Mouse (Mus musculus): ENCODE results near the gene Fam184a. TPM values are rescaled to one million over a fixed set of nuclear protein-coding genes. Genes with fewer than 3 reads are reported as not detected.
"Not testable (repeated sequence)": the region's sequence is repeated elsewhere in the genome, so short reads cannot be mapped to it uniquely, and the experiment has no call there.

The Fam184a gene
- polyA plus RNA-seq, 1 experiment from 2014 or later: 1.9 TPM

DNA sequence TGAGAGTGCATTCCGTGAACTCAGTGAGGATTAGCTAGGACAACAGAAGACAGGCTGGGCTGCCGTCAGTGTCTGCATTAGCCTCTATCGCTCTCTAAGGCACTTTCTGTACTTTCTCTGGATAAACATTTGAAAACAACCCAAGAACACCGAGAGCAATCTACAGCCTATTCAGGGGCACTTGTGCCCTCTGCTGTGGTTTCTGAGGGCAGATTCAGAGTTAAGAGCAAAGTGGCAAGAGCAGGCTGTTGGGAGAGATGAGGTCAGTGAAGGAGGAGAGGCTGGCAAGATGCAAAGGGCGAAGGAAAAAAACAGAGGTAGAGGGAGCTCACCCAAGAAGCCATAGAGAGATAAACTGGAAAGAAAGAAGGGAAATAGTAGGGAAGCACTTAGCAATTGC lies 67.7 kb downstream of the Fam184a start:
- no peak overlapping the region for H3K4me2 ChIP-seq
- H3K27me3 ChIP-seq (replicated peaks; ENCODE audit: control insufficient read depth, insufficient read depth, low read length): no peaks in the 10 kb centered on the region
- 76% methylated on average over 5 of the region's 5 CpGs for whole genome bisulfite sequencing
- H3K27ac ChIP-seq (ENCODE audit: low read depth, low read length): no peak overlapping the region
- no peak overlapping the region for H3K4me3 ChIP-seq (ENCODE audit: low read depth, low read length)
- no peak overlapping the region for H3K9ac ChIP-seq (ENCODE audit: low read depth, low read length)
- H3K9me3 ChIP-seq (ENCODE audit: control insufficient read depth, low read length): no peaks in the 10 kb centered on the region
- no peaks in the 10 kb centered on the region for H3K36me3 ChIP-seq (ENCODE audit: control insufficient read depth, insufficient read depth, low read length)
- DNase-seq (ENCODE audit: low spot score) (no peak), ATAC-seq (replicated peaks; ENCODE audit: low FRiP score) (no peak)
- H3K4me1 ChIP-seq (replicated peaks; ENCODE audit: control insufficient read depth, insufficient read depth, low read length): no peaks in the 10 kb centered on the region

DNA sequence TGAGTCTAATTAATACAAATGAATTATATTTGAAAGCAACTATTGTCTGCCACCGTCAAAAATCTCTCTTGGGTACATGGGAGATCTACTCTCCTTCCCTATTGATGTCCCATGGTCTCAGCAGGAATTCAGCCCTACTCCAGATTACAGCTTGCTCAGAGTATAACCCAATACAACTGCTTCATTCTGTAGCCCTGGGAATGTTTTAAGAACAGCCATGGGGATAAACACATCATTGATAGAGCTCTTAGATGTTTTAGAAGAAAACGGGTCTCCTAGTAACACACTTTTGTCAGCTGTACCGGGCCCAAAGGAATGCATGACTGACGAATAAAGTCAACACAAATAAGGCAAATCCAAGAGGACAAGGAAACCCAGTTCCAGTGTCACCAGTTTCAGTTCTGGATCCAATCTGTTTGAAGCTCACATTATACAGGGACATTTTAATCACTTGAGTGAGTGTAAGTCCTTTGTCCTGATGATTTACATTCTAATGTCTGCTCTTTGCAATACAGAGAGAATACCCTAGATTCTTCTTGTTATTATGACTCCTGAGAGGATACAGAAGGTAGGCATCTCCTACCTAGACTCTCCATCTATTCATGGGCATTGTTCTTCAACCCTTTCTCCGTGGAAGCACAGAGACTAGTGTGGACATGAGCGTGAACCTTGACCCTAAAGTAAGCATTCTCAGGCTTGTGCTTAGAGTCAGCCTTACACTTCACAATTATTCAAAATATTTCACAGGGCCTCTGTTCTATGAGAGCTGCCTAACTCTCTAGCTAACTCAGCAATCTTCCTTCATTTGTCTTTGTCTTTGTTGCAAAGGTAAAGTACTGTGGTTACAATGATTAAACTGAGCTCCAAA lies 71.0 kb downstream of the Fam184a start:
- DNase-seq (ENCODE audit: low spot score): no peak
- WGBS: 80% methylated on average over 6 of the region's 6 CpGs
- no peak overlapping the region for H3K4me2 ChIP-seq

GRCm38 (mm10) chr10:53661788-53662187 lies 89.1 kb downstream of the Fam184a start:
- DNase-seq (ENCODE audit: low spot score): no peak
- Histone ChIP-seq H3K27ac (ENCODE audit: low read depth, low read length) (no peak overlapping the region), H3K4me1 (replicated peaks; ENCODE audit: control insufficient read depth, insufficient read depth, low read length) (no peaks in the 10 kb centered on the region), H3K4me3 (ENCODE audit: low read depth, low read length) (no peak overlapping the region), H3K27me3 (replicated peaks; ENCODE audit: control insufficient read depth, insufficient read depth, low read length) (no peaks in the 10 kb centered on the region), H3K36me3 (ENCODE audit: control insufficient read depth, insufficient read depth, low read length) (no peaks in the 10 kb centered on the region), H3K9ac (ENCODE audit: low read depth, low read length) (no peak overlapping the region), H3K4me2 (no peak overlapping the region), H3K9me3 (ENCODE audit: control insufficient read depth, low read length) (no peaks in the 10 kb centered on the region)
- WGBS: 85% methylated on average over 4 of the region's 4 CpGs
- no peak for ATAC-seq (replicated peaks; ENCODE audit: low FRiP score)

More for the DNA sequence above, 71.0 kb downstream of the Fam184a start:
- no peaks in the 10 kb centered on the region for H3K36me3 ChIP-seq (ENCODE audit: control insufficient read depth, insufficient read depth, low read length)
- H3K27me3 ChIP-seq (replicated peaks; ENCODE audit: control insufficient read depth, insufficient read depth, low read length): no peaks in the 10 kb centered on the region
- H3K9ac ChIP-seq (ENCODE audit: low read depth, low read length): no peak overlapping the region
- no peak overlapping the region for H3K27ac ChIP-seq (ENCODE audit: low read depth, low read length)
- no peaks in the 10 kb centered on the region for H3K9me3 ChIP-seq (ENCODE audit: control insufficient read depth, low read length)
- ATAC-seq (replicated peaks; ENCODE audit: low FRiP score): no peak
- no peak overlapping the region for H3K4me3 ChIP-seq (ENCODE audit: low read depth, low read length)
- H3K4me1 ChIP-seq (replicated peaks; ENCODE audit: control insufficient read depth, insufficient read depth, low read length): no peaks in the 10 kb centered on the region

DNA sequence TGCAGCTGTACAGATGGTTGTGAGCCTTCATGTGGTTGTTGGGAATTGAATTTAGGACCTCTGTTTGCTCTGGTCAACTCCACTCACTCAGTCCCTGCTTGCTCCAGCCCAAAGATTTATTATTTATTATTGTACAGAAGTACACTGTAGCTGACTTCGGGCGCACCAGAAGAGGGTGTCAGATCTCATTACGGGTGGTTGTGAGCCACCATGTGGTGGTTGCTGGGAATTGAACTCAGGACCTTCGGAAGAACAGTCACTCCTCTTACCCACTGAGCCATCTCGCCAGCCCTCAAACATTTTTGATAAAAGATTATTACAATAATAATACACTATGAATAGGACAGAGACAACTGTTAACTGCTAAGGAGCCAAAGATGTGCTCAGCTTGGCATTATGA lies 96.7 kb downstream of the Fam184a start:
- not testable (repeated sequence) for H3K36me3 ChIP-seq (ENCODE audit: control insufficient read depth, insufficient read depth, low read length); H3K9me3 ChIP-seq (ENCODE audit: control insufficient read depth, low read length); H3K9ac ChIP-seq (ENCODE audit: low read depth, low read length); H3K27me3 ChIP-seq (replicated peaks; ENCODE audit: control insufficient read depth, insufficient read depth, low read length); H3K4me3 ChIP-seq (ENCODE audit: low read depth, low read length); DNase-seq (ENCODE audit: low spot score); ATAC-seq (replicated peaks; ENCODE audit: low FRiP score); H3K4me2 ChIP-seq; H3K27ac ChIP-seq (ENCODE audit: low read depth, low read length); H3K4me1 ChIP-seq (replicated peaks; ENCODE audit: control insufficient read depth, insufficient read depth, low read length)
- 64% methylated on average over 5 of the region's 5 CpGs for WGBS

- no peaks in the 10 kb centered on the region for H3K36me3 ChIP-seq (ENCODE audit: control insufficient read depth, insufficient read depth, low read length)
Measured at GRCm38 (mm10) chr10:53650683-53651082, 100.2 kb downstream of the Fam184a start.

GRCm38 (mm10) chr10:53641507-53641906 lies 109.4 kb downstream of the Fam184a start:
- Histone ChIP-seq H3K4me3 (ENCODE audit: low read depth, low read length) (no peak overlapping the region), H3K36me3 (ENCODE audit: control insufficient read depth, insufficient read depth, low read length) (no peaks in the 10 kb centered on the region), H3K9me3 (ENCODE audit: control insufficient read depth, low read length) (no peaks in the 10 kb centered on the region), H3K4me1 (replicated peaks; ENCODE audit: control insufficient read depth, insufficient read depth, low read length) (no peaks in the 10 kb centered on the region), H3K9ac (ENCODE audit: low read depth, low read length) (no peak overlapping the region), H3K27ac (ENCODE audit: low read depth, low read length) (no peak overlapping the region), H3K27me3 (replicated peaks; ENCODE audit: control insufficient read depth, insufficient read depth, low read length) (no peaks in the 10 kb centered on the region), H3K4me2 (no peak overlapping the region)
- DNase-seq (ENCODE audit: low spot score) (no peak), ATAC-seq (replicated peaks; ENCODE audit: low FRiP score) (no peak)

More at GRCm38 (mm10) chr10:53650683-53651082, 100.2 kb downstream of the Fam184a start:
- H3K4me3 ChIP-seq (ENCODE audit: low read depth, low read length): no peak overlapping the region
- no peaks in the 10 kb centered on the region for H3K27me3 ChIP-seq (replicated peaks; ENCODE audit: control insufficient read depth, insufficient read depth, low read length)
- no peak for ATAC-seq (replicated peaks; ENCODE audit: low FRiP score)
- no peaks in the 10 kb centered on the region for H3K9me3 ChIP-seq (ENCODE audit: control insufficient read depth, low read length)
- H3K4me2 ChIP-seq: no peak overlapping the region
- DNase-seq (ENCODE audit: low spot score): no peak
- no peaks in the 10 kb centered on the region for H3K4me1 ChIP-seq (replicated peaks; ENCODE audit: control insufficient read depth, insufficient read depth, low read length)
- no peak overlapping the region for H3K27ac ChIP-seq (ENCODE audit: low read depth, low read length)
- WGBS: 78% methylated on average over 2 of the region's 2 CpGs
- no peak overlapping the region for H3K9ac ChIP-seq (ENCODE audit: low read depth, low read length)

DNA sequence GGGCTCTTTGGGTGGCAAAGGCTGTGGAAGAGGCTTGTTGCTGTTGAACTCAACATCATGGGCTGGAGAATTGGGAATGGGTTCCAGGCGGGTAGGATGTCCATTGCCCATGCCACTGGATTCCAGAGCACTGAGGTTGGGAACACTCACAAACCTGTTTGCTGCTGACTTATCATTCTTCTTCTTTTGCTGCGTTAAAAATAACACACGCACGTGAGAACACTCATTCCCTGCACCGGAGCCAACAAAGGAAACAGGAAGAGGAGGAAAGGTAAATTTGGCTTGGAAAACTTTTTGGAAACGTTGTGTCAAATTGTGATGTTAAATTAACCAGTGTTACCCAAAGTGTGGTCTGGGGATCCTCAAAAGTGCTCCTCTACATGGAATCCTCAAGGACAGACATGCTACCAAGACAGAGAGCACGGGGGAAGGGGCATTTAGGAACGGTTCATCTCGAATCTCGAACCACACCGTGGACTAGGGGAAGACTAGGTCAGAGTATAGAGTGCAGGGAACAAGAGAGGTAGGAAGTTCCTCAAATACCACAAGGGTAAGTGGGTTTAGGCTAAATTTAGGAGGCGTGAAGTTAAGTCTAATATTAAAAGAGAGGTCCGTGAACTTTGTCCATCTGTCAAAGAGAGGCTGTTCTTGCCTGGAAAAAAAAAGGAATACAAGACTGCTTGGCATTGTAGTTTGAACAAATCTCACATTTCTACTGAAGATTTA lies 115.5 kb downstream of the Fam184a start:
- no peak overlapping the region for H3K4me2 ChIP-seq

DNA sequence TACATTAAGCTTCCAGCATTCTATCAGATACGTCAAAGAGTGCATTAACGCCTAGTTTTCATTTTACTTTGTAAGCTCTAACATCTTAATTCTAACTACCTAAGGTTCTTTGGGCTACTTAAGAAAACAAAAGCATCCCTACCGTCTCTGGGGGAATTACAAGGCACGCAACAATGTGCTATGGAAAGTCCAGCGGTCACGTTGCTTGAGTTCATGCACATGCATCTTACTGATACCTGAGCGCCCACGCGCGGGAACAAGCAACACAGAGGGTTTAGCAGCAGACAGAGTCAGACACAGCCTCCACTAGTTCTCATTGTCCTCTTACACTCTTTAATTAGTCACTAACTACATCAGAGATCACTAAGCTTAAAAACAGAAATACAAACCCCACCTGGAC lies 116.8 kb downstream of the Fam184a start:
- no peaks in the 10 kb centered on the region for H3K9me3 ChIP-seq (ENCODE audit: control insufficient read depth, low read length)
- no peak overlapping the region for H3K9ac ChIP-seq (ENCODE audit: low read depth, low read length)
- H3K4me1 ChIP-seq (replicated peaks; ENCODE audit: control insufficient read depth, insufficient read depth, low read length): no peaks in the 10 kb centered on the region
- no peak overlapping the region for H3K27ac ChIP-seq (ENCODE audit: low read depth, low read length)
- H3K36me3 ChIP-seq (ENCODE audit: control insufficient read depth, insufficient read depth, low read length): no peaks in the 10 kb centered on the region
- H3K4me3 ChIP-seq (ENCODE audit: low read depth, low read length): no peak overlapping the region
- WGBS: 82% methylated on average over 10 of the region's 10 CpGs
- DNase-seq (ENCODE audit: low spot score) (no peak), ATAC-seq (replicated peaks; ENCODE audit: low FRiP score) (no peak)
- no peaks in the 10 kb centered on the region for H3K27me3 ChIP-seq (replicated peaks; ENCODE audit: control insufficient read depth, insufficient read depth, low read length)
- H3K4me2 ChIP-seq: no peak overlapping the region

More for the DNA sequence above, 115.5 kb downstream of the Fam184a start:
- H3K4me3 ChIP-seq (ENCODE audit: low read depth, low read length): no peak overlapping the region
- no peaks in the 10 kb centered on the region for H3K4me1 ChIP-seq (replicated peaks; ENCODE audit: control insufficient read depth, insufficient read depth, low read length)
- DNase-seq (ENCODE audit: low spot score): no peak
- 52% methylated on average over 13 of the region's 13 CpGs for WGBS
- H3K27me3 ChIP-seq (replicated peaks; ENCODE audit: control insufficient read depth, insufficient read depth, low read length): no peaks in the 10 kb centered on the region
- H3K9ac ChIP-seq (ENCODE audit: low read depth, low read length): no peak overlapping the region
- no peak overlapping the region for H3K27ac ChIP-seq (ENCODE audit: low read depth, low read length)
- no peak for ATAC-seq (replicated peaks; ENCODE audit: low FRiP score)
- no peaks in the 10 kb centered on the region for H3K9me3 ChIP-seq (ENCODE audit: control insufficient read depth, low read length)
- H3K36me3 ChIP-seq (ENCODE audit: control insufficient read depth, insufficient read depth, low read length): no peaks in the 10 kb centered on the region
